Mouse (Mus musculus) cerebellum, adult 2 months (tissue): ENCODE data around the gene Ggnbp2.

ENCODE experiments used
- CTCF ChIP-seq: fragments of 200-500 bp; IDR thresholded peaks from 2 replicates; pipeline ENCODE4 v1.5.1; 2011; ENCODE audit warnings: low read depth, mild to moderate bottlenecking, control low read depth, low read length, moderate library complexity, borderline replicate concordance; ENCODE audit not compliant: insufficient read depth
- POLR2A ChIP-seq: fragments of 200-500 bp; IDR thresholded peaks from 2 replicates; pipeline ENCODE4 v1.6.1; 2011; ENCODE audit warnings: low read length, control low read depth, borderline replicate concordance; ENCODE audit not compliant: insufficient read depth

- no peak for TF ChIP-seq CTCF
- peak; percentile 61; the same call in 1 of the 2 replicates for TF ChIP-seq POLR2A
These were observed 45.6 kb upstream of the Ggnbp2 start, which contains the start of gene Znhit3 for GRCm38 (mm10) chr11:84916053-84916702.
